Mouse (Mus musculus) testis, adult 2 months (tissue): ENCODE results near the gene Gm20388. TPM values are rescaled to one million over a fixed set of nuclear protein-coding genes. Genes with fewer than 3 reads are reported as not detected.

Source experiments
- H3K27ac ChIP-seq: fragments of 200-500 bp; 2 replicates; pipeline ENCODE4 v1.5.1; 2012; ENCODE audit warnings: low read depth, low read length; ENCODE audit not compliant: control insufficient read depth, insufficient read depth
- H3K27me3 ChIP-seq: fragments of 200-500 bp; 2 replicates; pipeline ENCODE4 v1.6.1; 2012; ENCODE audit warnings: mild to moderate bottlenecking, low read length, moderate library complexity; ENCODE audit not compliant: control insufficient read depth, insufficient read depth
- H3K36me3 ChIP-seq: fragments of 200-500 bp; 2 replicates; pipeline ENCODE4 v1.6.1; 2012; ENCODE audit warnings: mild to moderate bottlenecking, low read length; ENCODE audit not compliant: control insufficient read depth, insufficient read depth
- H3K4me1 ChIP-seq: fragments of 200-500 bp; 2 replicates; pipeline ENCODE4 v1.6.1; 2012; ENCODE audit warnings: low read length; ENCODE audit not compliant: control insufficient read depth, insufficient read depth
- H3K4me3 ChIP-seq: fragments of 200-500 bp; 2 replicates; pipeline ENCODE4 v1.5.1; 2012; ENCODE audit warnings: low read depth, mild to moderate bottlenecking, low read length, moderate library complexity, mixed read lengths; ENCODE audit not compliant: control insufficient read depth
- CTCF ChIP-seq: fragments of 200-500 bp; IDR thresholded peaks from 2 replicates; pipeline ENCODE4 v1.5.1; 2012; ENCODE audit warnings: low read depth, mild to moderate bottlenecking, inconsistent platforms, low read length, moderate library complexity; ENCODE audit not compliant: control insufficient read depth, insufficient read depth, insufficient replicate concordance
- POLR2A ChIP-seq: fragments of 200-500 bp; IDR thresholded peaks from 2 replicates; pipeline ENCODE4 v1.6.1; 2012; ENCODE audit warnings: low read depth, mild to moderate bottlenecking, inconsistent platforms, low read length, moderate library complexity; ENCODE audit not compliant: control insufficient read depth
- polyA plus RNA-seq: library from polyadenylated mRNA; depleted of rRNA; stranded (reverse); fragments of >200 nt; gene quantifications from 2 replicates; pipeline ENCODE4 v1.2.3, GENCODE M21; 2012

Gm20388 gene
- polyA plus RNA-seq, 1 experiment: 5.6 TPM

DNA sequence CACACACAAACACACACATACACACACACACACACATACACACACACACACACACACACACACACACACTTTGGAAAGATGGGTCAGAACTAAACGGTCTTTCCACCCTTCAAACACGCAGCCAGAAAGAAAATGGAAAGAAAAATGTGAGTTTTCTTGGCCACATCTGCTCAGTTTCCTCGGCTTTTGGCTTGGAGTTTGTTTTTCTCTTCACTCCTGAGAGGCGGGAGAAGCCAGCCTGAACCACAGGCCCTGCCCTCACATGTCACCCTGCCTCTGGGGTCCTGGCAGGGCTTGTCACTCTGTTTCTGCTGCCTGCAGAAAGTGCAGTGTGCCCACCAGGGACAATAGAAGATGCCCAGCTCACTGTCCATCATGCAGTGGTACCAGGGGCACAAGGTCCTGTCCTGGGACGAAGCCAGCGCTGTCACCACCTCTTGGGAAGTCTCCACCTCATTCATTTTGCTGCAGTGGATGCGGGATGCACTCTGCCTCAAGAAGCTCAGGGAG is 2189.1 kb downstream of the Gm20388 start:
- H3K4me1 ChIP-seq: peaks cover 2% of the 10 kb centered on the region
- no peak overlapping the region for H3K27ac ChIP-seq
- H3K27me3 ChIP-seq: no peaks in the 10 kb centered on the region
- H3K4me3 ChIP-seq: no peak overlapping the region
- H3K36me3 ChIP-seq: no peaks in the 10 kb centered on the region
- TF ChIP-seq CTCF: no peak

DNA sequence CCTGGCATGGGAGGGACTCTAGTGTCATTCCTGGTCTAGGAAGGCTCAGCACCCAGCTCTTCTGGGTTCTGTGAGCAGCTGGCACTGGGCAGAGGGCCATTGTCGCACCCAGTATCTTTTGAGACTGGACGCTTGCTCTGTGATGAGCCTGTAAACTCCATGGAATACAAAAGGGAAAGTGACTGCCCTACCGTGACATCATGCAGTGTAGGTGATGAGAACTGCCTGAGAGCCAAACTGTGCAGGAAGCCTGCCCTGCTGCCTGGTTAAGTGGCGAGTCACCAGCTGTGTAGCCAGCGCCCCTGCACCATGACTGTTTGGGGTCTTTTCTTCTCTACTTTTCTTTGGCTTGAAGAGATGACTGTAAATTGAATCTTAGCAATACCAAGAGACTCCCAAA is 2191.2 kb downstream of the Gm20388 start:
- no peak overlapping the region for H3K27ac ChIP-seq
- H3K36me3 ChIP-seq: no peaks in the 10 kb centered on the region
- no peaks in the 10 kb centered on the region for H3K4me1 ChIP-seq
- H3K4me3 ChIP-seq: no peak overlapping the region
- H3K27me3 ChIP-seq: no peaks in the 10 kb centered on the region
- TF ChIP-seq CTCF (no peak), POLR2A (no peak)

DNA sequence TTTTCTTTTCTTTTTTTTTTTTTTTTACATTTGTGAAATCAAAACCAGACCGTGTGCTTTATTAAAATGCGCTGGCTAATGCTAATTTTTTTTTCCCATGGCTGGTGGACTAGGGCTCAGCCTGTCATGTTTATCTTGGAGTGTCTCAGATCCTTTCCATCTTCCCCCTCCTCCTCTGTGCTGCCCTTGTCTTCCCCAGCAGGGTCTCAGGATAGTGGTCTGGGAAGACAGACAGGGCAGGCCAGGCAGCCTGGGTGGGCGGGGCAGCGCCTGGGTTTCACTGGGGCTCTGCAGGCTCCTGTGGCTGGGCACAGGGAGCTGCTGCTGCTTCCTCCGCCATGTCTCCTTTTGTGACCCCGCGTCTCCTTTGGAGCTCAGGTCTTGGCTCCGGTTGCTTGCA is 2191.6 kb downstream of the Gm20388 start:
- Histone ChIP-seq H3K4me3 (no peak overlapping the region), H3K27me3 (no peaks in the 10 kb centered on the region), H3K4me1 (no peaks in the 10 kb centered on the region), H3K27ac (no peak overlapping the region), H3K36me3 (no peaks in the 10 kb centered on the region)
- no peak for TF ChIP-seq POLR2A
- no peak for TF ChIP-seq CTCF

DNA sequence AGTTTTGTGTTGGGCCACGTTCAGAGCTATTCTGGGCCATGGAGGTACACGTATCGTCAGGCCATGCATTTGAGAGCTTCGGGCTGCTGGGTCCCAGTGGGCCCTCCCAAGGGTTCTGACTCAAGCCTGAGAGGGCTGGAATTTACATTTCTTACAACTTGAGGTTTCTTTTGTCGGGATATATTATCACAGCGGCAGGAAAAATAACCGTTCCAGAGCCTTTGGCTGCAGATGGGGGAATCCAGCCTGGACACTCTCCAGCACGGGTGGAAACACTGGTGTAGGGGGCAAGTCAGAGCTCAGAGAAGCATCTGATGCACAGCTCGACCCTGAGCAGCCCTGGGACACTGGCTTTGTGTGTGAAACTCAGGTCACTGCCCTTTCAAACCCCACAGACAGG is 2192.6 kb downstream of the Gm20388 start:
- Histone ChIP-seq H3K4me1 (no peaks in the 10 kb centered on the region), H3K27ac (no peak overlapping the region), H3K36me3 (no peaks in the 10 kb centered on the region), H3K4me3 (no peak overlapping the region), H3K27me3 (no peaks in the 10 kb centered on the region)
- TF ChIP-seq POLR2A (no peak), CTCF (no peak)

DNA sequence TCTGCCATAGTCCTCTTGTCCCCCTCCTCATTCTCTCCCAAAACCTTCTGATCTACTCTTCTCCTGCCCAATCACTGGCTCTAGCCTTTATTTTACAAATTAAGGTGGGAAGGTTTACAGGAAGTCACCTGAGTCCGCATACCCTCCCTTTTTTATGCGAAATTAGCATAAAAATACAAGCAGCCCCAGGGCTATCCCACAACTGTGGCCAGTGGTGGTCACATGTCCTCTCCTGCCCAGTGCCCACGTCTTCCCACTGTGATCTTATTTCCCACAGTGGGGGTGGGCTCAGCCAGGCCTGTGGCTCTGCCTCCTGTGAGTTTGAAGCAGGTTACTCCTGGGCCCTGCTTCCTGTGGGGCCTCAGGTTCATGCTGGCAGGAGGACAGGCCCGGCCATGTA is 2194.0 kb downstream of the Gm20388 start:
- Histone ChIP-seq H3K27ac (no peak overlapping the region), H3K4me1 (no peaks in the 10 kb centered on the region), H3K36me3 (no peaks in the 10 kb centered on the region), H3K27me3 (no peaks in the 10 kb centered on the region), H3K4me3 (no peak overlapping the region)
- no peak for TF ChIP-seq POLR2A
- no peak for TF ChIP-seq CTCF

GRCm38 (mm10) chr8:122106270-122106669 is 2195.6 kb downstream of the Gm20388 start:
- Histone ChIP-seq H3K27ac (no peak overlapping the region), H3K27me3 (no peaks in the 10 kb centered on the region), H3K36me3 (no peaks in the 10 kb centered on the region), H3K4me3 (no peak overlapping the region), H3K4me1 (peaks cover 3% of the 10 kb centered on the region)
- TF ChIP-seq POLR2A (no peak), CTCF (no peak)

GRCm38 (mm10) chr8:122110240-122110866 is 2199.7 kb downstream of the Gm20388 start:
- Histone ChIP-seq H3K27me3 (no peaks in the 10 kb centered on the region), H3K36me3 (no peaks in the 10 kb centered on the region), H3K4me3 (peak overlapping the region; percentile 38), H3K4me1 (peaks cover 3% of the 10 kb centered on the region), H3K27ac (no peak overlapping the region)
- no peak for TF ChIP-seq CTCF
- TF ChIP-seq POLR2A: 0 out of 2 replicates have a peak, but pooled peaks have one; percentile 12

- Histone ChIP-seq H3K4me3 (no peak overlapping the region), H3K27ac (no peak overlapping the region), H3K27me3 (no peaks in the 10 kb centered on the region), H3K36me3 (no peaks in the 10 kb centered on the region), H3K4me1 (peaks cover 3% of the 10 kb centered on the region)
- no peak for TF ChIP-seq CTCF
- TF ChIP-seq POLR2A: no peak
These were observed 2200.2 kb downstream of the Gm20388 start for GRCm38 (mm10) chr8:122110867-122111253.
